9 mouse cellular contexts compared by ENCODE assay signal in genomic region chr7:143978741-143979371, GRCm38 (mm10). TPM values are rescaled to one million over a fixed set of nuclear protein-coding genes. Genes with fewer than 3 reads are reported as not detected.
A peak's percentile ranks its signal among the peaks of the same experiment; 100 is the strongest.
DNase-seq lines count a peak whose midpoint lies in the region; ATAC-seq and TF ChIP-seq lines count a peak whose summit lies in the region.
"Had no signal": no experiment of that assay in that cellular context is flagged by ENCODE, and none has a peak within 500 bp of the region (broad histone marks: within the 10 kb centered on the region; RNA-seq: fewer than 3 reads in every experiment).

No protein-coding gene starts in this region.

- DNase-seq in WW6 (ENCODE audit: low read depth, low spot score) = peak; percentile 71
- peak; percentile 68 to 72 for DNase-seq in cerebellum, postnatal 14 days
- DNase-seq in frontal cortex, postnatal 25 days (ENCODE audit: low spot score in 2 of 2) = peak; percentile 37 to 46
- peak; percentile 75 for DNase-seq in left cerebral cortex, postnatal 4 days
- peak; percentile 98 for DNase-seq in midbrain, embryonic 11.5 days (ENCODE audit: low spot score, missing footprints)

- under 1% methylated on average over 49 of the region's 50 CpGs for WGBS in intestine, embryonic 15.5 days
- WGBS in midbrain, embryonic 11.5 days = under 1% methylated on average over 50 of the region's 50 CpGs
- 1% methylated on average over 50 of the region's 50 CpGs for WGBS in small intestine, adult 2 months

- H3K27ac ChIP-seq in intestine, embryonic 15.5 days = no peak overlapping the region
- H3K27ac ChIP-seq in midbrain, embryonic 11.5 days (ENCODE audit: low read depth, low read length) = no peak overlapping the region
- peak overlapping the region; percentile 54 for H3K27ac ChIP-seq in small intestine, adult 2 months (ENCODE audit: insufficient read depth, low read depth, low read length)

- H3K36me3 ChIP-seq in intestine, embryonic 15.5 days = no peaks in the 10 kb centered on the region
- no peaks in the 10 kb centered on the region for H3K36me3 ChIP-seq in midbrain, embryonic 11.5 days (ENCODE audit: control insufficient read depth, insufficient read depth, low read length)
- H3K36me3 ChIP-seq in small intestine, adult 2 months (ENCODE audit: control insufficient read depth, insufficient read depth, low read length) = no peaks in the 10 kb centered on the region

- intact Hi-C loops in left cerebral cortex, postnatal 4 days (cut with DNase I) = loop anchor here (5.0 kb wide), 1 partner anchor 93 kb away; no protein-coding TSS in a partner anchor

- no peak for TF ChIP-seq POLR2A in small intestine, adult 2 months (IDR thresholded peaks at IDR 0.05; ENCODE audit: low read depth, low read length)

- ATAC-seq in intestine, embryonic 15.5 days = peak; percentile 89
- ATAC-seq in midbrain, embryonic 11.5 days (ENCODE audit: low FRiP score) = peak; percentile 77
- ATAC-seq in activated CD4-positive, CD25-positive, alpha-beta regulatory T cell, adult 4 months = no peak

- TF ChIP-seq CTCF in small intestine, adult 2 months (IDR thresholded peaks at IDR 0.05; ENCODE audit: extremely low read depth, insufficient read length, insufficient replicate concordance, low read depth, low read length) = peak; percentile 72

- H3K9ac ChIP-seq in intestine, embryonic 15.5 days = peak overlapping the region; percentile 51
- peak overlapping the region; percentile 48; the same call in 1 of the 2 replicates for H3K9ac ChIP-seq in midbrain, embryonic 11.5 days (ENCODE audit: low read length)

- H3K27me3 ChIP-seq in intestine, embryonic 15.5 days (replicated peaks) = peaks cover 53% of the 10 kb centered on the region
- peaks cover 43% of the 10 kb centered on the region for H3K27me3 ChIP-seq in midbrain, embryonic 11.5 days (ENCODE audit: control insufficient read depth, insufficient read depth, low read length)
- H3K27me3 ChIP-seq in small intestine, adult 2 months (ENCODE audit: control insufficient read depth, insufficient read depth, low read length) = 0 out of 2 replicates have a peak, but pooled peaks cover 5% of the 10 kb centered on the region

- no peaks in the 10 kb centered on the region for H3K9me3 ChIP-seq in intestine, embryonic 15.5 days
- no peaks in the 10 kb centered on the region for H3K9me3 ChIP-seq in midbrain, embryonic 11.5 days (ENCODE audit: control insufficient read depth, low read length)
- H3K9me3 ChIP-seq: megakaryocyte, embryonic 14.5 days had no signal

- peaks cover 10% of the 10 kb centered on the region for H3K4me1 ChIP-seq in intestine, embryonic 15.5 days (replicated peaks)
- H3K4me1 ChIP-seq in midbrain, embryonic 11.5 days (ENCODE audit: control insufficient read depth, insufficient read depth, low read length) = peaks cover 6% of the 10 kb centered on the region; the same call in 1 of the 2 replicates
- peaks cover 9% of the 10 kb centered on the region for H3K4me1 ChIP-seq in small intestine, adult 2 months (ENCODE audit: control insufficient read depth, insufficient read depth, insufficient read length, low read length)
- H3K4me1 ChIP-seq: megakaryocyte, embryonic 14.5 days had no signal

- peak overlapping the region; percentile 85 for H3K4me2 ChIP-seq in intestine, embryonic 15.5 days (replicated peaks)
- H3K4me2 ChIP-seq in midbrain, embryonic 11.5 days = peak overlapping the region; percentile 84

- H3K4me3 ChIP-seq in intestine, embryonic 15.5 days (replicated peaks) = peak overlapping the region; percentile 51
- H3K4me3 ChIP-seq in midbrain, embryonic 11.5 days (ENCODE audit: low read depth, low read length) = peak overlapping the region; percentile 36
- H3K4me3 ChIP-seq in small intestine, adult 2 months (ENCODE audit: low read depth, low read length) = peak overlapping the region; percentile 77
- H3K4me3 ChIP-seq: megakaryocyte, embryonic 14.5 days had no signal

RNA-seq across cellular contexts. Expression of gene Shank2, which starts 22.9 kb away (rescaled TPM):
- 0.99 and 1.1 TPM in 2 replicates for polyA plus RNA-seq in intestine, embryonic 15.5 days (2015; fragmentation: Nextera tagmentation; extraction: Ambion mirVana)
- 100 to 1,000 TPM; 133 to 143 TPM for total RNA-seq in left cerebral cortex, postnatal 4 days (2021)
- polyA plus RNA-seq in midbrain, embryonic 11.5 days (2014; fragmentation: Nextera tagmentation; extraction: Ambion mirVana) = 2.2 and 2.5 TPM in 2 replicates
- polyA plus RNA-seq in small intestine, adult 2 months (2012; rRNA removed) = 2.1 and 2.4 TPM in 2 replicates
- under 1 TPM in 1 of 2 experiments, not detected in 1; 0.11 TPM for polyA plus RNA-seq in activated CD4-positive, CD25-positive, alpha-beta regulatory T cell, adult 4 months (2017; shearing (Covaris generic))

Comparison
In these comparisons a context has a peak if more than half of its experiments do, and no peak if none do; other contexts are left out.
1. DNase-seq: peak in every context shown above with its lines; median percentile 98 in midbrain, embryonic 11.5 days; 75 in left cerebral cortex, postnatal 4 days; 71 in WW6; 70 in cerebellum, postnatal 14 days; 42 in frontal cortex, postnatal 25 days.